Mouse (Mus musculus) testis, postnatal 10 days (tissue): ENCODE results near the gene Usp37.
"Not testable (repeated sequence)": the region's sequence is repeated elsewhere in the genome, so short reads cannot be mapped to it uniquely, and the experiment has no call there.

ENCODE experiments used
- DNase-seq: peaks from one replicate; pipeline ENCODE4 v3.0.0; 2021; ENCODE audit warnings: low spot score

The Usp37 gene

GRCm38 (mm10) chr1:74544184-74544583, at the start of gene Usp37:
Usp37 (minus strand) TSS chr1:74544284.
- DNase-seq = no peak

- DNase-seq = peak; percentile 98
Observed at GRCm38 (mm10) chr1:74587773-74588445, 43.8 kb upstream of the Usp37 start, which contains the start of the genes Zfp142 and Bcs1l. Zfp142 (minus strand) TSS chr1:74588246. Bcs1l (plus strand) TSS chr1:74588289.

GRCm38 (mm10) chr1:74587233-74587772, 43.2 kb upstream of the Usp37 start:
- DNase-seq = peak; percentile 69

GRCm38 (mm10) chr1:74584616-74585398, 40.7 kb upstream of the Usp37 start:
- DNase-seq = no peak

GRCm38 (mm10) chr1:74582621-74583020, 38.5 kb upstream of the Usp37 start:
- DNase-seq = no peak

- DNase-seq = no peak
Observed at GRCm38 (mm10) chr1:74569739-74570719, 25.9 kb upstream of the Usp37 start.

GRCm38 (mm10) chr1:74565834-74566233, 21.8 kb upstream of the Usp37 start:
- DNase-seq = no peak

GRCm38 (mm10) chr1:74559061-74559460, 15.0 kb upstream of the Usp37 start:
- DNase-seq = no peak

GRCm38 (mm10) chr1:74542451-74542961, 1.6 kb downstream of the Usp37 start, which contains the start of gene Plcd4:
Plcd4 (plus strand) TSS chr1:74542888.
- DNase-seq = no peak

- no peak for DNase-seq
Observed at GRCm38 (mm10) chr1:74538650-74539049, 5.4 kb downstream of the Usp37 start.

- DNase-seq = no peak
Observed at GRCm38 (mm10) chr1:74528589-74528988, 15.5 kb downstream of the Usp37 start.

- no peak for DNase-seq
Observed at GRCm38 (mm10) chr1:74524746-74525145, 19.3 kb downstream of the Usp37 start.

- DNase-seq = no peak
Observed at GRCm38 (mm10) chr1:74519875-74520274, 24.2 kb downstream of the Usp37 start.

GRCm38 (mm10) chr1:74512999-74513398, 31.1 kb downstream of the Usp37 start:
- DNase-seq = not testable (repeated sequence)

GRCm38 (mm10) chr1:74511306-74511705, 32.8 kb downstream of the Usp37 start:
- DNase-seq = no peak

GRCm38 (mm10) chr1:74507780-74508179, 36.3 kb downstream of the Usp37 start:
- no peak for DNase-seq

GRCm38 (mm10) chr1:74506471-74506881, 37.6 kb downstream of the Usp37 start:
- peak; percentile 80 for DNase-seq

GRCm38 (mm10) chr1:74505721-74506464, 38.2 kb downstream of the Usp37 start, which contains the start of gene Cnot9:
Cnot9 (plus strand) TSS chr1:74506058.
- DNase-seq = peak; percentile 100

- DNase-seq = no peak
Observed at GRCm38 (mm10) chr1:74505393-74505720, 38.7 kb downstream of the Usp37 start.

- DNase-seq = no peak
Observed at GRCm38 (mm10) chr1:74501106-74501505, 43.0 kb downstream of the Usp37 start.

GRCm38 (mm10) chr1:74485792-74486191, 58.3 kb downstream of the Usp37 start:
- DNase-seq = no peak
